Mouse (Mus musculus) erythroblast, embryonic 14.5 days (primary cell): ENCODE results near the gene Sox2.

Experiments used
- GATA1 ChIP-seq: IDR thresholded peaks from 2 replicates; pipeline ENCODE4 v1.6.1; 2012; ENCODE audit warnings: low read length, inconsistent platforms, mixed read lengths
- TAL1 ChIP-seq: IDR thresholded peaks from 3 replicates; pipeline ENCODE4 v1.6.1; 2012; ENCODE audit warnings: low read length, inconsistent platforms, mixed read lengths

DNA sequence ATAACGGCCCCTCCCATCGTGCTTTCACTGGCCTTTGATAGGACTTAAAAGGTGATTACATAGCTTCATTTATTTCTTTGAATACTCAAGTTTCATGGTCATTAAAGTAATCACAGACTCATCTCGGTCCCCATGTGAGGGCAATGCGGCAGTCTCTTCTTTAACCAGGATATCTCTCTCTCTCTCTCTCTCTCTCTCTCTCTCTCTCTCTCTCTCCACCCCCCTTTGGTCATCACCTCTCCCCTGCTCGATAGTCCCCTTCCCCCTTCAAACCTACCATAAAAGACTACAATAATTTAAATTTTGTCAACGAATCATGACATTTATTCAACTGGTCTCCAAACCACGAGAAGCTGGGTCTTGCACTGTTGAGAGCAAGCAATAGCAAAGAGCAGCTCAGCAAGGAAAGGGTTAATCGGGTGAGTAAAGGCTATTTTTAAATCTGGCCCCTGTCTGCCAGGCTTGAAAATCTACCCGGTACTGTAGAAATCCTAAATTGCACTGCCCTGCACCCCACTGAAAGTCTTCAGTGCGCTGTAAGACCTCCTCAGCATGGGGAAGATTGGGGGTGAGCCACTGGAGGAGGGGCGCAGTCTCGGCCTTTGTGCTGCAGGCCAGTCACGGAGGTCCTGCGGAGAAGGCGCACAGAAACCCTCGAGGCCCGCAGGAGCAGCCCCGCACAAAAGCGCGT, 41.6 kb downstream of the Sox2 start:
- no peak for TF ChIP-seq GATA1
- no peak for TF ChIP-seq TAL1
